Mouse (Mus musculus) forebrain, embryonic 15.5 days (tissue): ENCODE results near the gene Olfr807. TPM values are rescaled to one million over a fixed set of nuclear protein-coding genes. Genes with fewer than 3 reads are reported as not detected.

Experiments used
- ATAC-seq: fragments of 200-750 bp; cut with Nextera tagmentation; replicated peaks from 2 replicates; pipeline ENCODE4 v1.8.0; 2017; ENCODE audit warnings: mild to moderate bottlenecking, moderate TSS enrichment, moderate library complexity
- H3K27ac ChIP-seq: fragments of 300-500 bp; sonication (generic); replicated peaks from 2 replicates; pipeline ENCODE4 v1.5.1; 2015; ENCODE audit warnings: mild to moderate bottlenecking, inconsistent platforms
- H3K27me3 ChIP-seq: fragments of 300-500 bp; sonication (generic); 2 replicates; pipeline ENCODE4 v1.6.1; 2015; ENCODE audit warnings: inconsistent platforms
- H3K36me3 ChIP-seq: fragments of 300-500 bp; sonication (generic); 2 replicates; pipeline ENCODE4 v1.6.1; 2015; ENCODE audit warnings: mild to moderate bottlenecking, inconsistent platforms
- H3K4me1 ChIP-seq: fragments of 300-500 bp; sonication (generic); 2 replicates; pipeline ENCODE4 v1.6.1; 2015; ENCODE audit warnings: inconsistent platforms
- H3K4me2 ChIP-seq: fragments of 300-500 bp; sonication (generic); replicated peaks from 2 replicates; pipeline ENCODE4 v1.6.1; 2015; ENCODE audit warnings: mild to moderate bottlenecking, inconsistent platforms
- H3K4me3 ChIP-seq: fragments of 300-500 bp; sonication (generic); 2 replicates; pipeline ENCODE4 v1.5.1; 2015; ENCODE audit warnings: mild to moderate bottlenecking, inconsistent platforms
- H3K9ac ChIP-seq: fragments of 300-500 bp; sonication (generic); replicated peaks from 2 replicates; pipeline ENCODE4 v1.6.1; 2015; ENCODE audit warnings: mild to moderate bottlenecking, inconsistent platforms
- H3K9me3 ChIP-seq: fragments of 300-500 bp; sonication (generic); 2 replicates; pipeline ENCODE4 v1.6.1; 2016; ENCODE audit warnings: inconsistent platforms
- WGBS: fragments of 180-500 bp; shearing (Covaris S2); methylation state at CpG from one replicate; pipeline ENCODE4 v1.1.7; 2015; ENCODE audit warnings: mixed read lengths; 5-methylcytosine and 5-hydroxymethylcytosine counted together
- microRNA-seq: library from miRNA; unstranded; fragments of <30 nt; microRNA quantifications from one replicate; pipeline ENCODE4, GENCODE M21; 2016
- polyA plus RNA-seq: library from polyadenylated mRNA; unstranded; fragments of >200 nt; fragmentation: Nextera tagmentation; extraction: Ambion mirVana; gene quantifications from 2 replicates; pipeline ENCODE4 v1.2.1, GENCODE M21; 2015

Olfr807 gene
- polyA plus RNA-seq: not detected in 2 replicates

DNA sequence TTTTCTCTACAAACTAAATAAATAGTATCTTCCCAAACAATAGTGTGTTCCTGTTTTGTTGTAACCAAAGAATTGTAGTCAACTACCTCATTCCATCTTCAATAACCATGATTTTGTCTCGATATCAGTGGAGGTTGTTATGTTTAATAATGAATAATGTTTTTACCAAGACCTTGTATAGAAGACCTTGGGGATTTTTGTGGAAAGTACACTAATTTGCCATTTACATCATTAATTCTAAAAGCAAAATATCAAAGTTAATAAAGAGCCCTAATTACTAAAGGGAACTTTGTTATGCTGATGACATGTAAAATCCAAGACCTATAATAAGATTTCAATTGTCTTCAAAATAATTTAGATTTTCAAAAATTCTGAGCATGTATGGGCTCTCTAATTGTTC lies at the start of gene Olfr807:
TSS of gene Olfr807 (minus strand) at position 101 of the 400 bp plus-strand sequence.
- WGBS: 89% methylated on average over 1 of the region's 1 CpGs
- Histone ChIP-seq H3K9me3 (no peaks in the 10 kb centered on the region), H3K9ac (no peak within 1 kb of the TSS), H3K36me3 (no peaks in the 10 kb centered on the region), H3K27ac (no peak within 1 kb of the TSS), H3K27me3 (no peaks in the 10 kb centered on the region), H3K4me2 (no peak within 1 kb of the TSS), H3K4me3 (no peak within 1 kb of the TSS), H3K4me1 (no peaks in the 10 kb centered on the region)
- no peak for ATAC-seq

DNA sequence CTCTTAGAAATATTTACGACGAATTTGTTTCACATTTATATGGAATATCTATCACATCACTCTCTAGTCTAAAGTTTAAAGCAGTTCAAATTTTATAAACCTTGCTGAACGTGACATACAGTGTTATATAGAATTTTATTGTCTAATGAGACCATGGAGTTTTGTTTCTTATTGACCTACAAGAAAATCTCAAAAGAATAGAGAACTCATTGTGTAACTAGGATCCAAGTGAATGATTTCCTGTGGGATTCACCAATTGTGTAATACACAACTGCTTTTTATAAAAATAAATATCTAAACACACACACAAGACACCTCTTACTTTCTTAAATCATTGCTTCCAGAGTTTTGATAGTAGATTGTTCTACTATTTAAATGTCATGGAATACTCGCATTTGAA lies 46.7 kb upstream of the Olfr807 start, which contains the start of gene Olfr811:
TSS of gene Olfr811 (minus strand) at position 101 of the 400 bp plus-strand sequence.
- WGBS: 88% methylated on average over 4 of the region's 4 CpGs

DNA sequence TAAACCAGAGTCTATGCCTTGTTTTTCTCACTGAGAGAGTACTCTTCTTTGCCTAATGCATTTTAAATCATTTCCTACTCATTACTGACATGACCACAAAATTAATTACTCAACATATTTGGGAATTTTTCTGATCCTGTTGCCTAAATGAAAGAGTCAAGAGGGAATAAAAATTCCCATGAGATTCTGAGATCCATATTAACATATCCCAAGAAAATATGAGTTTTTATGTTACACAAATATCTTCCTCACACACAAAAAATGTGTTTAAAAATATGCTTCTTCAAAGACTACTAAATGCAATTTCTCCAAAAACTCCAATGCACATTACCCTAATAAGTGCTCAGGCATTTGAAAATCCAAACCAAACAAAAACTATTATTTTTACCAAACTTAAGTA lies 37.2 kb upstream of the Olfr807 start, which contains the start of gene Olfr810:
TSS of gene Olfr810 (minus strand) at position 101 of the 400 bp plus-strand sequence.
- no peak within 1 kb of the TSS for H3K4me3 ChIP-seq
- H3K9me3 ChIP-seq: no peaks in the 10 kb centered on the region
- no peak within 1 kb of the TSS for H3K27ac ChIP-seq
- ATAC-seq: no peak
- no peaks in the 10 kb centered on the region for H3K36me3 ChIP-seq
- no peak within 1 kb of the TSS for H3K4me2 ChIP-seq
- H3K4me1 ChIP-seq: no peaks in the 10 kb centered on the region
- H3K9ac ChIP-seq: no peak within 1 kb of the TSS
- no peaks in the 10 kb centered on the region for H3K27me3 ChIP-seq

More for the DNA sequence above, 46.7 kb upstream of the Olfr807 start, which contains the start of gene Olfr811:
- Histone ChIP-seq H3K27me3 (no peaks in the 10 kb centered on the region), H3K9ac (no peak within 1 kb of the TSS), H3K4me1 (no peaks in the 10 kb centered on the region), H3K36me3 (no peaks in the 10 kb centered on the region), H3K4me3 (no peak within 1 kb of the TSS), H3K27ac (no peak within 1 kb of the TSS), H3K9me3 (no peaks in the 10 kb centered on the region), H3K4me2 (no peak within 1 kb of the TSS)
- ATAC-seq: no peak

DNA sequence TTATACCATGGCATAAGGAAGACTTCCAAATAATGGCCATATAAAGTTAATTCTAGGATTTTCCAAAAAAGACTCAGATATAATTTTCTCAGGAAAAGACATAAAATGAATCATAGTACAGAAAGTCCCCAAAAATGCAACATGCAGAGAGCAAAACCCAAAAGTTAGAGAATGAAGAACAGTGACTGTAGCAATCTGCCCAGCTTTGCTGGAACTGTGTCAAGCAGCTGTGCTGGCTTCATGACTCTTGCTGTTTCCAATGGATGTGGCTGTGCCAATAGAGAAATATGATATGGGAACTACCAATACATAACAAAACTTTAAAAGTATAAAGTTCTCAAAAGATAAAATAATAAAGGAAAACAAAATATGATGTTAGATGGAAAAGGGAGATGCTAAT lies 20.5 kb upstream of the Olfr807 start:
- H3K4me2 ChIP-seq: no peak overlapping the region
- H3K36me3 ChIP-seq: no peaks in the 10 kb centered on the region
- no peak overlapping the region for H3K9ac ChIP-seq
- no peak overlapping the region for H3K27ac ChIP-seq
- no peaks in the 10 kb centered on the region for H3K4me1 ChIP-seq
- no peaks in the 10 kb centered on the region for H3K27me3 ChIP-seq
- no peaks in the 10 kb centered on the region for H3K9me3 ChIP-seq
- ATAC-seq: no peak
- H3K4me3 ChIP-seq: no peak overlapping the region

DNA sequence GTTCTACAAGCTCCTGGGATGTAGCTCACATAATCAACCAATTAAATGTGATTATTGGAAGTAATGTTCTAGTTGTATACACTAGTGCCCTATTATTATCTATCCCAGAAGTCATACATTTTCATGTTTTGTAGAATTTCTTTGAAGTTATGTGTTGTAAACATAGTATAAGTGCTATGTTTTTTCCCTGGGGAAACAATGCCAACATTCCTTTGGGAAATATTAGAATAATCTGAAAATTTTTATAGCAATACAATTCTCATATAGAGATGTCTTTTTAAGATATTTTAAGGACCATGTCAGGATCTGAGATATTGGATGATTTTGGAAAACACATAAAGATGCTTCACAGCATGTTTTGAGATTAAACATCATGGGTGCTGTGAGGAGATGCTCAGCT lies 16.7 kb upstream of the Olfr807 start, which contains the start of gene Olfr809:
TSS of gene Olfr809 (plus strand) at position 301 of the 400 bp plus-strand sequence.
- Histone ChIP-seq H3K27me3 (no peaks in the 10 kb centered on the region), H3K9me3 (no peaks in the 10 kb centered on the region), H3K4me3 (no peak within 1 kb of the TSS), H3K4me1 (no peaks in the 10 kb centered on the region), H3K4me2 (no peak within 1 kb of the TSS), H3K9ac (no peak within 1 kb of the TSS), H3K36me3 (no peaks in the 10 kb centered on the region), H3K27ac (no peak within 1 kb of the TSS)
- ATAC-seq: no peak

DNA sequence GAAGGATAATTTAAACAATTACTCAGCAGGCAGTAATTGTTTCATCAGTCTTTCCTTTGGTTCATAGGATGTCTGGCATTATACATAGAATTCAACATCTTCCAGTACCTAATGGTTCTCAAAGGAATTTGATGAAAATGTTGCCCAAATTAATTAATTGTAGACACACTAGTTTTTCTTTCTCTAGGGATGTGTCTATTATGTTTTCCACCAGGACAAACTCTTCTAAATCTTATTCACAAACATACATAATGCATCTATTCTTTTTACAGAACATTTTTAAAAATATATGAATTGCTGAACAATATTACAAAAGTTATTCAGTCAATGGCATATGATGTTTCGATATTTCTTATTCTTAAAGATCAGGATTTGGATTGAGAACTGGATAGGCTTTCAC lies 7.6 kb upstream of the Olfr807 start, which contains the start of gene Olfr808:
TSS of gene Olfr808 (plus strand) at position 301 of the 400 bp plus-strand sequence.
- no peaks in the 10 kb centered on the region for H3K9me3 ChIP-seq
- no peak within 1 kb of the TSS for H3K4me2 ChIP-seq
- 94% methylated on average over 1 of the region's 1 CpGs for WGBS
- H3K27me3 ChIP-seq: no peaks in the 10 kb centered on the region
- no peak within 1 kb of the TSS for H3K9ac ChIP-seq
- no peaks in the 10 kb centered on the region for H3K36me3 ChIP-seq
- H3K4me3 ChIP-seq: no peak within 1 kb of the TSS
- ATAC-seq: no peak
- H3K27ac ChIP-seq: no peak within 1 kb of the TSS
- H3K4me1 ChIP-seq: no peaks in the 10 kb centered on the region

GRCm38 (mm10) chr10:129741821-129742220 lies 15.8 kb downstream of the Olfr807 start, which contains the start of gene Olfr806:
Olfr806 (minus strand) TSS chr10:129741921.
- Histone ChIP-seq H3K27me3 (no peaks in the 10 kb centered on the region), H3K4me2 (no peak within 1 kb of the TSS), H3K9me3 (no peaks in the 10 kb centered on the region), H3K27ac (no peak within 1 kb of the TSS), H3K36me3 (no peaks in the 10 kb centered on the region), H3K9ac (no peak within 1 kb of the TSS), H3K4me3 (no peak within 1 kb of the TSS), H3K4me1 (no peaks in the 10 kb centered on the region)
- ATAC-seq: no peak

DNA sequence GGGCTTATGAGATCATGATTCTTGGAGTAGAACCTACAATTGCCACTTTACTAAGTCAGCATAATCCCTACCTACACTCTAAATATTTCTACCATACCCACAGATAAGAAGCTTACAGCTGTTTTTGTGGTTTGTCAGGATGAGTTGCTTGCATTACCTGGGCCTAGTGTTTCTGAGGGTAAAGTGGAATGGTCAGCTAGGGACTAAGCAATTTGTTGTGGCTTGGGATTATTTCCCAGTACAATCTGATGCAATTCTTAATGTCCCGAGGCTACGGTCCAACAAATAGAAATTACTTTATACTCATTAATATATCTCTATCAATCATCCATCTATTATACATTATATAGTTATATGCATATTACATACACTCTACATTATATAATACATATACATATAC lies 28.3 kb downstream of the Olfr807 start, which contains the start of gene Olfr805:
TSS of gene Olfr805 (minus strand) at position 101 of the 400 bp plus-strand sequence.
- H3K4me2 ChIP-seq: no peak within 1 kb of the TSS
- H3K4me3 ChIP-seq: no peak within 1 kb of the TSS
- H3K9me3 ChIP-seq: no peaks in the 10 kb centered on the region
- no peaks in the 10 kb centered on the region for H3K36me3 ChIP-seq
- WGBS: 99% methylated on average over 2 of the region's 2 CpGs
- H3K27ac ChIP-seq: no peak within 1 kb of the TSS
- no peaks in the 10 kb centered on the region for H3K27me3 ChIP-seq
- no peak within 1 kb of the TSS for H3K9ac ChIP-seq
- ATAC-seq: no peak
- no peaks in the 10 kb centered on the region for H3K4me1 ChIP-seq

Small RNA genes within 50 kb of the gene (microRNA-seq; reads per million reads assigned to microRNA genes)
- not detected for gene Gm24485

Other genes with a start within 250 kb of the Olfr807 start
- not detected in 2 replicates for gene Olfr791, start 236.0 kb downstream of the Olfr807 start, polyA plus RNA-seq
- gene Olfr792, start 218.6 kb downstream of the Olfr807 start, polyA plus RNA-seq: not detected in 2 replicates
- not detected in 2 replicates for gene Olfr794, start 190.1 kb downstream of the Olfr807 start, polyA plus RNA-seq
- not detected in 2 replicates for gene Olfr796, start 145.2 kb downstream of the Olfr807 start, polyA plus RNA-seq
- gene Olfr798, start 129.9 kb downstream of the Olfr807 start, polyA plus RNA-seq: not detected in 2 replicates
- gene Olfr799, start 120.3 kb downstream of the Olfr807 start, polyA plus RNA-seq: not detected in 2 replicates
- not detected in 2 replicates for gene Olfr800, start 100.1 kb downstream of the Olfr807 start, polyA plus RNA-seq
- not detected in 2 replicates for gene Olfr801, start 83.9 kb downstream of the Olfr807 start, polyA plus RNA-seq
- 0.06 TPM in 1 of 2 replicates, not detected in the other for gene Olfr802, start 69.6 kb downstream of the Olfr807 start, polyA plus RNA-seq
- not detected in 2 replicates for gene Olfr803, start 63.5 kb downstream of the Olfr807 start, polyA plus RNA-seq
- not detected in 2 replicates for gene Olfr804, start 54.6 kb downstream of the Olfr807 start, polyA plus RNA-seq
- gene Olfr805, start 28.4 kb downstream of the Olfr807 start, polyA plus RNA-seq: not detected in 2 replicates
- not detected in 2 replicates for gene Olfr806, start 15.9 kb downstream of the Olfr807 start, polyA plus RNA-seq
- not detected in 2 replicates for gene Olfr808, start 7.7 kb upstream of the Olfr807 start, polyA plus RNA-seq
- not detected in 2 replicates for gene Olfr809, start 16.8 kb upstream of the Olfr807 start, polyA plus RNA-seq
- not detected in 2 replicates for gene Olfr810, start 37.1 kb upstream of the Olfr807 start, polyA plus RNA-seq
- not detected in 2 replicates for gene Olfr811, start 46.6 kb upstream of the Olfr807 start, polyA plus RNA-seq
- not detected in 2 replicates for gene Olfr812, start 88.3 kb upstream of the Olfr807 start, polyA plus RNA-seq
- gene Olfr813, start 97.6 kb upstream of the Olfr807 start, polyA plus RNA-seq: not detected in 2 replicates
- gene Olfr814, start 122.1 kb upstream of the Olfr807 start, polyA plus RNA-seq: not detected in 2 replicates
- gene Olfr815, start 148.1 kb upstream of the Olfr807 start, polyA plus RNA-seq: not detected in 2 replicates
- gene Olfr816, start 157.8 kb upstream of the Olfr807 start, polyA plus RNA-seq: not detected in 2 replicates
- not detected in 2 replicates for gene Olfr818, start 191.3 kb upstream of the Olfr807 start, polyA plus RNA-seq
- gene Olfr819, start 209.5 kb upstream of the Olfr807 start, polyA plus RNA-seq: not detected in 2 replicates
- gene Olfr247, start 218.3 kb upstream of the Olfr807 start, polyA plus RNA-seq: not detected in 2 replicates
- gene Gm10310, start 227.3 kb upstream of the Olfr807 start, polyA plus RNA-seq: not detected in 2 replicates